Mouse (Mus musculus) hematopoietic stem cell, adult 5-6 weeks (primary cell): ENCODE measurements at regions not wholly inside any gene's neighbourhood (a gene's known extent, or its start where the extent isn't known, plus 50 kb on each side); places are given as distances from the start of the nearest gene placed in this dataset.
"Not testable (repeated sequence)": the region's sequence is repeated elsewhere in the genome, so short reads cannot be mapped to it uniquely, and the experiment has no call there.

Source experiments
- ATAC-seq, 2 experiments: fragments of 125-278 bp in 1 of 2; replicated peaks in 1 of 2; 2 replicates each; pipeline ENCODE4 v1.8.0; 2016 to 2017; ENCODE audit warnings: inconsistent platforms in 2 of 2, mild to moderate bottlenecking in 2 of 2, moderate number of reproducible peaks in 2 of 2, low read depth in 1 of 2, moderate TSS enrichment in 1 of 2; ENCODE audit not compliant: low FRiP score in 2 of 2, poor library complexity in 2 of 2, severe bottlenecking in 2 of 2, insufficient read depth in 1 of 2, low TSS enrichment in 1 of 2

DNA sequence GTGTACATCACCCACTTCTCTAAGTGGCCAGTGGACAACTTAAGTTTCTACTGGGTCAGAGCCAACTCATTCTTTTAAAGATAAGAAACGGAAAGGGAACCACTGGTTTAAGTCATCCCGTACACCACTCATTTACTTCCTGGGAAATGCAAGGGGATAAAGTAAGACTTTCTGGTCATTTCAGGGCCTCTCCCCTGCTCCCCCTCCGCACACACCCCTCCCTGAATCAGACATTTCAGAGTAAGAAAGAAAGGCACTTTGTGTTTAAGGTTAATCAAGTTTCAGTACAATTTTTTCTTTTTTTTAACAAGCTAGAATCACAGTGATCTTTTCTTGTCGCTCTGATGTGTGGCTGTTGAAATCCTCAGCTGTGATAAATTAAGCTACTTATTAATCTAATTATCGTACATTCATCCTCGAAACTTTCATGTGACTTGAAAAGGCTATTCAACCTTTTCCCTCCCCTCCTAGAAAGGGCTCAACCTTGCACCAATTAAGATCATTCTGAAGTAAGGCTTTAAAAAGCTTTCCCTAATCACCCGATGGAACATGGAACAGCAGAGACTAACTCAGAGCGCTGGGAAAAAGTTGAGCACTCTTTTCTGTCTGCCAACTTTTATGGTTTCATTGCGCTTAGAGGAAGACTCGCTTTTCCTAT lies 126.0 kb upstream of the Otx2 start:
- no peak for ATAC-seq

DNA sequence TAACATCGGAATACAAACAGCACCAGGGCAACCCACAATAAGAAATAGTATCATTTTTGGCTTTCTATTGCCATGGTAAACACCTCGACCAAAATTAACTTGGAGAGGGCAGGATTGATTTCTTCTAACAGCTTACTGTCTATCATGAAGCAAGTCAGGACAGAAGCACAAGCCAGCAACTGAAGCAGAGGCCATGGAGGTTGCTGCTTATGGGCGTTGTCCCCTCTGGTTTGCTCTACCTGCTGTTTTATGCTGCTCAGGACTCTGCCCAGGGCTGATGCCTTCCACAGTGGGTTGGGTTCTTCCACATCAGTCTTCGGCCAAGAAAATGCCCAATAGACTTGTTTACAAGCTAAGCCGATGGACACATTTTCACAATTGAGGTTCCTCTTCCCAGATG lies 117.9 kb upstream of the Otx2 start:
- ATAC-seq = no peak

DNA sequence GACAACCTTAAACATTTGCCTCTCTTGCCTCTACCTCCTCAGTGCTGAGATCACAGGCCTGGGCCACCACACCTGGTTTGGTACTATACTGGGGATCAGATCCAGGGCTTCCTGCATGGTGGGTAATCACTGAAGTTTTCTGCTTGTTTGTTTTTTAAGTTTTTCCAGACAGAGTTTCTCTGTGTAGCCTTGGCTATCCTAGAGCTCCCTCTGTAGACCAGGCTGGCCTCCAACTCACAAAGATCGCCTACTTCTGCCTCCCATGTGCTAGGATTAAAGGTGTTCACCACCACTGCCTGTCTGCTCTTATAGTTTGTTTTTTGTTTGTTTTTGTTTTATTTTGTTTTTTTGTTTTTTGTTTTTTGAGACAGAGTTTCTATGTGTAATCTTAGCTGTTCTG lies 105.7 kb upstream of the Otx2 start:
- ATAC-seq = no peak

DNA sequence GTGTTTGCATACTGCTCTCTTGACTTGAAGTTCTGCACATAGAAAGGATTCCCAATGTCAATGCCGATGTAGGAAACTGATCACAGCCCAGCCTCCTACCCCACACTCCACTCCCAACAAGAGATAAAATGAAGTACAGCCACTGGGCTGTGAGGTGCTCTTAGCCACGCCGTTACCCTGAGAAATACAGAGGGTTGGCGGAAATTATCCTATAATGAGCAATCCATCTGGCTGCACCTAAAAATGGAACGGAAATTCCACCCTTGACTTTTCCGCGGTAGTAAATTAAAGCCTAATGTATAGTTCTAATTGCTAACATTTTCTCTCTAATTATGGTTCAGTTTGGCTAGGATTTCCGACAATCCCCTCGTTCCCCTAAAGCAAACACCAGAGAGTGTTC lies 97.2 kb upstream of the Otx2 start:
- no peak for ATAC-seq

DNA sequence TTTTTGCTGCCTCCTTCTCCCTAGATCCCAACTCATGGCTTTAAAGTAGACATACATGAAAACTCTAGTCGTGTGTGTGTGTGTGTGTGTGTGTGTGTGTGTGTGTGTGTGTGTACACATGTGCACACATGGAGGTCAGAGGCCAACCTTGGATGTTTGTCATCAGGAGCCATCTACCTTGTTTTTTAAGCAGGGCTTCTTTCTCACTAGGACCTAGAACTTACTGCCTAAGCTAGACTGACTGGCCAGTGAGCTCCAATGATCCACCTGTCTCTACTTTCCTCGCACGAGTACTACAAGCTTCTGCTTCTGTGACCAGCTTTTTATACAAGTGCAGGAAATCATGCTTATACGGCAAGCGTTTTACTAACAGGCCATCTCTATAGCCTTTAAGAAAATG lies 89.1 kb upstream of the Otx2 start:
- no peak for ATAC-seq

DNA sequence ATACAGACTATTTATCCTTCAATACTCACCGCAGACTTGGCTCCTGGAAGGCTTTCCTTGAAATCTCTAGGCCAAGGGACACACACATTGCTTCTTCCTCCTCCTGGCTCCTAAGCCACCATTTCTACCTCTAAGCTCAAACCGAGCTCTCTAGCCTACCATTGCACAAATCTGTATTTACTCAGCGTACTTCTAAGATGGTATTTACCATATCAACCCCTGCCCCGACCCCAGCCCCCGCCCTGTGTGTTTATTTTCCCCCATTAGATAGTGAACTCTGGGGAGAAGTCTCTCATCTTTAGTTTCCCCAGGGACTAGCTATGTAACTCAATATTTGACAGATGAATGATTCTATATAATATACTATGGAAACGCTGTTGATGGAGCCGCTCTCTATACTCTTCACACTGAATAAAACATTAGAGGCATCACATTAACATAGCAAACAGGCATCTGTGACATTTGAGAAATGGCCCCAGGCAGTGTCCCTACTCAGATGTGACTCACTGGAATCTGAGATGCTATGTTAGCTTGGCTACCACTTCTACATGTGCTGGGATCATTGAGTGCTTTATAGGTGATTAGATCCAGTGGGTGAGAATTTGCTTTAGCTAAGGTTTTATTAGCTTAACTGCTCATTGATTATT lies 87.5 kb upstream of the Otx2 start:
- no peak for ATAC-seq

DNA sequence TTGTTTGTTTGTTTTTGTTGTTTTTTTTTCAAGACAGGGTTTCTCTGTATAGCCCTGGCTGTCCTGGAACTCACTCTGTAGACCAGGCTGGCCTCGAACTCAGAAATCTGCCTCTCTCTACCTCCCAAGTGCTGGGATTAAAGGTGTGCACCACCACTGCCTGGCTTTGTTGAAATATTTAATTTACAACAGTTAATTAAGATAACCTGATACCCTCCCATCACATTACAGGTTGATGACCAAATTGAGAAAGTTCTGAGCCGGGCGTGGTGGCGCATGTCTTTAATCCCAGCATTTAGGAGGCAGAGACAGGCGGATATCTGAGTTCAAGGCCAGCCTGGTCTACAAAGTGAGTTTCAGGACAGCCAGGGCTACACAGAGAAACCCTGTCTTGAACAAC lies 81.5 kb upstream of the Otx2 start:
- not testable (repeated sequence) for ATAC-seq

DNA sequence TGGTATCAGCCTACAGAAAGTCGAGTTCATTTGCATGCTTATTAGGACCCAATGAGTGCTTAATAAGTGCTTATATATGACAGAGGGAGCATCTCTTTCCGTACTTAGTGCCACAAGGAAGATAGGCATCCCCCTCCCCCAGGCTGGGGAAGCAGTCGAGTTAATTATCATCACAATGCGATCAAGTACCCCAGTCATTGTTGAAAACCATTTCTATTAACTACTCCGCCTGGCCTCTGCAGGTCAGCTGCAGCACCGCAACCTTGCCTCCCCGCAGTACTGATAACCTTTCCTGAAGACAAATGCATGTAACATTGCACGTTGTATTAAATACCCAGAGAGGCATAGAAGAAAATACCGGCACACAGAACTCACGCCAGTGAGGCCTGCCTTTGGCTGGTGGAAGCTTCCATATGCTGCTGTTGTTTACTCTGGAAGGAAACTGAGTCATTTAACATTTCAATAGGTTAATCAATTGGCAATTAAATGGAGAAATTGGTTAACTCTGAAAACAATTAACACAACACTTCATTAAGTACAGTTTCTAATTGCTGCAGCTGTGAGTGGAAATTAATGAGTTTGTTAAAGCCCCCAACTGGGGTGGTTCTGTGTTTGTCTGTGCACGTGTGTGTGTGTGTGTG lies 80.6 kb upstream of the Otx2 start:
- no peak for ATAC-seq

DNA sequence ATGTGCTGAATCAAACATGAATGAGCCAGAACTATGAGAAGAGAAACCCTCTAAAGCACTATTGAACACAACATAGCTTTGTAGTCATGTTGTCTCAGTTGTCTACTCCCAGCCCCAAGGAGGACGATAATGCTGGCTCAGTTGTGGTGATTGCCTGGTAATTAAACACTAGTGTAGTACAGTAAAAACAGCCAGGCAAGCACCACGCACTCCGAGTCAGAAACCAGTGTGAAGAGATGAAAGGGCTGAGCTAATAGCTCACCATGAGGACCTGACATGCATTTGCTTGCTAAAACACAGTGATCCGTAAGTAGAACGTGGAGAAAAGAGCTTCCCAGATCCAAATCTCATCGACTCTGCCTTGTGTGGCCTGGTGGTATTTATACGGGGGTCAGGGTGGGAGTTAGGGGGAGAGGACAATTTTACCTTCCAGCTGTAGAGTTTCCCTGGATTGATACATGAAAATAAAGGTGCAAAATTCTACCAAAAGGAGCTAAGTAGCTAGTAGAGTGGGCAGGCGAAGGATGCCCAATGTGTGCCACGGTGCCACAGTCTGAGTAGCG lies 80.0 kb upstream of the Otx2 start:
- no peak for ATAC-seq

DNA sequence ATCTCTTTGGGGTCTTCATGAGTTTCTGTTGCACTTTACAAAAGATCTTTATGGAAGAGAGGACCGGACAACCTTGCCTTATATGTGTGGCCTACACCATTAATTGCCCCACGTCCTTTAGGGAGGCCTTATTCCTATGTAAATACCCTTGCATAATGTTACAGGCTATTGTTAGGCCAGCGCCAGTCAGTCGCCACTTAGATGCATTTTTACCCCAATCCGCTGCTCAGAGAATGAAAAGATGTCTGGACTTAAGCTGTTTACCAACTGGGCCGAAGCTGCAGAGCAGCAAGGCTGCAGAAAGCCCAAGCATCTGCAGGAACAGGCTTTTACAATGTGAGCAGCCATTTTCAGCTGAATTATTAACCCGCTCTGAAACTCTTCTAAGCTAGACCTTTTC lies 79.5 kb upstream of the Otx2 start:
- no peak for ATAC-seq

DNA sequence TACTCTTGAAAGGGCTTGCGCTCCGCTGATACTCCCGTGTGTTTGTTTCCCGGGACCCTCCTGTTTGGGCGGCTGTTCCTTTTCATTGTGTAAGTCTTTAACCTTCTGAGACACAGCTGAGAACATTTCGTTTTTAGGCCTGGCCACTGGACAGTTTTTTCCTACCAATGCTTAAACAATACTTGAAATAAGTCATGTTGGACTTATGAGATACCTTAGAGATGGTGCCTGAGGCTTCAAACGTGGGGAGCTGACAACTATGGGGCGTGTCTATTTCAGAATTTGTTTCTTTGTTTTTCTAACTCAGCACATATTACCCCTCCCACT lies 78.9 kb upstream of the Otx2 start:
- ATAC-seq = no peak

DNA sequence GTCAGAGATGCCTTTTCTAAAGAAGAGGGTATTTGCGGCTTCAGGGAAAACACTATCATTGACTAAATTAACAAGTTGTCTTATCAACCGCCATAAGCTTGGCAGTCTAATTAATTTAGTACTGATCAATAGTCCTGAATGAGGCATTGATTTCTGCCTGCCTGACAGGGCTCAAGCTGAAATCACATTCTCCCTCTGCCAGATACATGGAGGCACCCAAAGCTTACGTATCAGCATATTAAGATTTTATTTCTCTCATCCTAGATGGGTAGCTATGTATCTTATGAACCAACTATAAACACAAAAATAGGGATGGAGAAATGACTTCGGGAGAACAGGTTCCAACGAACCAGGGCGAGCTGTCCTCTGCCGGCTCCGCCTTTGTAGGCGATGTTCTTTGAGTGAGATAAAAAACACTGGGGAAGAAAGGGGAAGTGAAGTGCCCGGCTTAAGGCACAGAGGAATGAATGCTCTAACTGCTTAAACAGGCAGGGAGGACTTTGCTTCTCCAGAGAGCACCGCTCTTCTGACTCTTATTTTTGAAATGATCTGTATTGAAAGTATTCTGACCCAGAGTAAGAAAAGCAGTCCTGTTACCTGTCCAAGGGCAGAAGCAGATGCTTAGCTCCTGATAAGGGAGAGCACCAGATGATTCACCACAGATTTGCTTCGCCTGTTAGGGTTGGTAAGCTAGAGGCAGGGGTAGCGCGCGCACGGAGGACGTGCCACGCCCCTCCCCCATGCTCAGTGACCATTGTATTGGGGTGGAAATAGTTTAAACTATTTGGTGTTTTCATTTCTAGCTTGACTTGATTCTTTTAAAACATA lies 78.3 kb upstream of the Otx2 start:
- ATAC-seq = peak; percentile 71 to 76

DNA sequence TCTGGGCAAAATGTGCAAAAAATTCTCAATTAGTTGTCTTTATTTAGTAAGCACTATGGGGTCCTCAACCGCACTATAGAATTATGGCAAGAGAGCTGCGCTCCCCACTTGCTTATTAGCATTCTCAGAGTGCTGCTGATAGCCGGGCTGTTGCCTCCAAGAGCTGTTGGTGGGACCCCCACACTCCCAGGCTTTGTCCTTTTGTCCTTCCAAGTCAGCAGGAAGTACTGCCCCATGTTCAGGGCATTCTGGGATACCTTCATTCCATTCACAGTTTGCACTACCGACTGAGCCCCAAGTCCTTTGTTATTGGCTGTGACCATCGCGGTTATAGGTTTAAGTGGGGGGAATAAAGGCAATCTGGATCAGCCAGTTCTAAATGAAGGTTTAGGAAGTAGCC lies 77.4 kb upstream of the Otx2 start:
- ATAC-seq = no peak

DNA sequence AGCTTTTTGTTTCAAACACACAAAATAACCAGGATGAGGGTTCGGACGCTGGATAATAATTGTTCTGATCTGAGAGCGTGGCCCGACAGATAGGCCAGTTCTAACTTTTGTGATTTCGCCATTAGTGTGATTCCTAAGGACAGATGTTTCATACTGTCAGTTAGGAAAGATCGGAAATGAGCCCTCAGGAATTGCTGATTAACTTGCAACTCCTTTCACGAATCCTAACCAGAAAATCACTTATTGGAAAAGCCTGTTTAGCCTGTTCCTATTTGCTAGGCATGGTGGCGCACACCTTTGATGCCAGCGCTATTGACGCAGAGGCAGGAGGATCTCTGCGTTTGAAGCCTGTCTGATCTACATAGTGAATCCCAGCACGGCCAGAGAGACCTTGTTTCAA lies 75.4 kb upstream of the Otx2 start:
- no peak for ATAC-seq

DNA sequence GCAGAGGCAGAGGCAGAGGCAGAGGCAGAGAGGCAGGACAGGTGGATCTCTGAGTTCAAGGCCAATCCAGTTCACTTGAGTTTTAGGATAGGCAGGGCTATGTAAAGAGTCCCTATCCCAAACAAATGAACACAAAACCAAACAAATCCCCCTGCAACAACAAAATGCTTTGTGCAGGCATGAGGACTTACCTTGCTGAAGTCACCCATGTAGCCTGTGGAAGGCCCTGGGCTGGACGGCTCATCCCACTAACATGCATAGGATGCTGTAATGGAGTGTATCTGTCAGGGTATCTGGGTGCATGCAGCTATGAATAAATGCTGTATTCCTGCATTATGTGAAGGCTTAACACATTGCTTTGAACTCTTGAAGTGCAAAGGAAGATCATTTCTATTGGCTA lies 74.3 kb upstream of the Otx2 start:
- ATAC-seq = no peak

DNA sequence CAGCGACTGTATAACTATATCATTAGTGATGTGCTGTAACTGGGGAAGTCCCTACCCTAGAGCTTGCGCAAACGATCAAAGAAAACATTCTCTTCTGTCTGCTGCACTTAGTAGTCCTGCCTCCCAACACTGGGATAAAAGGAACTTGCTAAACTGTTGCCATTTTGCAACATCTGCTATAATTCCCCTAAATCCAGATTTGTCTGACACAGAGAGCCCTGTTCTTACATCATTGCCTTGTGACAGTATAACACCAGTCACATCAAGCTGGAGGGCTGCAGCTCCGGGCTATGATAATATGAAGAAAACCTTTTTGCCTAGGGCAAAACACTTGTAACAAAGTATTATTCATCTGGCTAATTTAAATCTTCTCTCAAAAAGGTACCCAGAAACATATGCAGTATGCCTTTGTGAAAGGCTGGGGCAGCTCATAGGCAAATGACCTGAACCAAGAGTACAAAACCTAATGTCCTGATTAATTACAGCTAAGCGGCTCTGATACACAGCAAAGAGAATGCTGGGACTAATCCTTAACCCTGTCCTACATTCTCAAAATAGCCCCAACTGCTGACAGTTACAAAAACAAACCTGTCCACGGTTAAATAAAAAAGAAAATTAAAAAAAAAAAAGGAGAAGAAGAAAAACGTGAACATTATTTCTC lies 67.5 kb upstream of the Otx2 start:
- ATAC-seq = no peak

DNA sequence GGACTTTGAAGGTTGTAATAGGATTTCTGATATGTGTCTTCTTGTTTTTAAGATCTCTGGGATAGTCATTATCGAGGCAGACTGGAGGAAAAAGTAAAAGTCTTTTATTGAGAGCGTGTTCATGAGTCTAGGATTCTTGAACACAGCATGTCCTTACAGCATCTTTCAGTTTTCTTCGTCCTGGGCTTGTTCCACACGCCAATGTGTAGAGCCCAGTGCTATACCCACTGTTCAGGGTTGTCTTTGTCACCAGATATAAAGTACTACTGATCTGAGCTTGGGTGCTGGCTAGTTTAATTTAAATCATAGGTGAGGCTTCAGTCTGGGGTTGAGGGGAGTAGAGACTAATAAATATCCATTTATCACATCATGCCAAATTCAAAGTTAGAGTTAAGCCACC lies 65.5 kb upstream of the Otx2 start:
- ATAC-seq = no peak

DNA sequence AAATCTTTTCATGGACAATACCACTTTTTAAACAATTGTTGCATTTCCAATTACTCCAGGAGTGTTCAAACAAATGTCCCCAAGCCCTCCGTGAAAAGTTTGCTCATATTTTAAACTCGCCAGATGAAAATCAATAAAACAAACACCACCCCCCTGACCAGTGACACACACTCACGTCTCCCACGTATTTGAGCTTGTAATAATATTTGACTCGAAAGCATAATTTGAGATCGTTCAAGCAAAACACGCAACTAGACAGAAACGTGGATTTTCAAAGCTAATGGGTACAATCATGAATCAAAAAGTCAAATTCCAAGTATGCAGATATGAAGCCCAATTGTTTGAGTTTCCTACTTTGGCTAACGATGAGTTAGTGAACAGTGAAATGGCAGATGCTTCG lies 65.0 kb upstream of the Otx2 start:
- ATAC-seq = no peak
